Mouse (Mus musculus) thymus, adult 18-20 months (tissue): ENCODE data around the gene Frmd4a.
"Not testable (repeated sequence)": the region's sequence is repeated elsewhere in the genome, so short reads cannot be mapped to it uniquely, and the experiment has no call there.

ENCODE experiments used
- DNase-seq, 2 experiments: peaks; one replicate each; pipeline ENCODE4 v3.0.0; 2022; ENCODE audit warnings: mixed read lengths in 2 of 2

Frmd4a gene

DNA sequence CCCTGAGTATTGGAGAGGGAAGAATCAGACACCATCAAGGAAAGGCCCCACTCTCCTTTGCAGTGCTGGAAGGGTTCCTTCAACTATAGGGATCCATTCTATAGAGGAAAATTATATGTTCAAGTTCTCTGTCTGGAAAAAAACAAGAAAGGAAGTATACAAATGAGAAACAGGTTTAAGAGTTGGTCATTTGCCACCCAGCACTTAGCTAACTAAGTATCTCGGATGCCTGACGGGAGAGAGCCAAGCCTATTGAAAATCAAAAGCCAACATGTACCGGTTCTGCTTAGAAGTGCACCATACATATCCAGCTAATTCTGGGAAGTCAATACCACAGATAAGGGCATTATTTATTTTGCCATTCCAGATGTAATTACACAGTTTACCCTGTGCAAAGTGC lies 274.2 kb downstream of the Frmd4a start:
- no peak for DNase-seq

DNA sequence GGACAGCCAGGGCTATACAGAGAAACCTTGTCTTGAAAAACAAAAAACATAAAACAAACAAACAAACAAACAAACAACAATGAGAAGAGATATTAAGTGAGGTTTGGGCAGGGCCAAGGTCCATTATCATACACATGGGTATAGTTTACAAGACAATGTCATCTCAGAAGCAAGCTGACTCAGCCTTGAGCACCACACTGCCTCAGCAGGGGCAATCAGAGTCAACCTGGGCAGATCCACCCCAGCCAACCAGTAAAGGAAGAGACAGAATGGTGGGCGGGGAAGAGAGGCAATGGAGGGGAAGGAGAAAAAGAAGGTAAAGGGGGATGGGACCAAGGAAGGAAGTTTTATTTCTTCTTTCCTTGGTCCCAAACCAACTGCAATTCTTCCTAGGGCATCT lies 276.2 kb downstream of the Frmd4a start:
- no peak for DNase-seq

DNA sequence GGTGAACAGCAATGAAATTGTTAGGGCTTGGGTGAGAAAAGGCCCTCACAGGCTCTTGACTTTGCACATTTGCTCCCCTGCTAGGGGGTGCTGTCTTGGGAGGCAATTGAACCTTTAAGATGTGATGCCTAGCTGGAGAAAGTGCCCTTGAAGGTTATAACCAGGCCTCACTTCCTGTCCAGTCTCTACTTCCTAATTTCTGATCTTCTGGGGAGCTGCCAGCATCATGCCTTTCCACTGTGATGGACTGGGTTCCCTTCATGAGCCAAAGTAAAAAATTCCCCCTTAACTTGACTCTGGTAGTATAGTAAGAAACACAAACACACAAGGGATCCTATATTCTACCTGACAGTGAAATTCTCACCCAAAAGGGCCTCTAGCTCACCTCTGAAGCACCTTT lies 278.1 kb downstream of the Frmd4a start:
- DNase-seq, result no peak

DNA sequence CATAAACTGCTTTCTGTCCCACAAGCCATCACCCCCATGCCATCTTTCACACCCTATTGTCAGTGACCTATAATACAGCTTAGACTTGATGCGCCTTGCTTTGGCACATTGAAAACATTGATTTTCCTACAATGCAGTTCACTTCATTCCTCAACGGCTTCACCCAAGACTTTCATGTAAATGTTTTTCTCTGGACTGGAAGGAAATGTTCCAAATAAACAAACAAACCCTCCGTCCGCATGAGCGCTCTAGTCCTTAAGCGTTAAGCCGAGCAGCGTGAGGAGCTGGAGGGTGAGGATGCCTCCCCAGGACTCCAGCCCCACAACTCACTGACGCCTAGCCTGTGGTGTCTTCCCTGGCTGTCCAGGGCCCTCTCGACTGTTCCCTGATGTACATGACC lies 279.4 kb downstream of the Frmd4a start:
- no peak for DNase-seq

DNA sequence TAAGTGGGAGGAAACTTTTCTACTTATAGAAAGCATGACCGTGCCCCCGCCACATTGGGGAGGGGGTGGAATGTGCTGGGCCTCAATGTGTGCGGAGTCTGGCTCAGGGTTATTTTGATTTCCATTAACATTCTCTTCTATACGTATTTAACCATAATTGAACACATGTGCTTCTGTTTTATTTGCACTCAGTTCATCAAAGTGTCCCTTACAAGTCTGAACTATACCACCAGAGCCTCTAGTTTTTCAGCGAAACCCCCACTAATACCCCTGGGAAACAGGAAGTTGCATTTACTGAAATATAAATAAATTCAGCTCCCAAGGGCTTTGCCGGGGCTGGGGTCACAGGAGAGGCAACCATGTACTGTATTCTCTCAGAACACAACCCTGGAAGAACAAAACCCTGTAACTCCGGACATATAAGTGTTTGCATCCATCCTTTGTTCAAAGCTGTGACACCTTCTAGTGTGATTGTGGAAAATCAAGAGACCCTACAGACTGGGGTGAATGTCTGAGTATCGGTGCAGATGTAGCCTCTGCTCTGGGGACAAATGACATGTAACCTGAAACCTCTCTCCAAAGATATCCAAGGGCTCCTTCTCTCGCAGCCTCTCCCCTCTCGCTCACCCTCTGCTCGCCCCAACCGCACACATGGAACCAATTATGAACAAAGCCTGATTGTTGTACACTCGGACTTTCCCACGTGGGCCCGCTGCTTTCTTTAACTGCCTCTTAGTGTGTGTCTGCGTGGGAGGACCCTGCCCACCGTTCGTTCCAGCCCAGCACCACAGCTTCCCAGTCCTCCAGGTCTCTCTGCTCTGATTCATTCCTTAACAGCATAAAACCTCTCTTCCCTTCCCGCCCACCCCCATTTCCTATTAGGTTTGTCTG lies 281.1 kb downstream of the Frmd4a start:
- no peak for DNase-seq

DNA sequence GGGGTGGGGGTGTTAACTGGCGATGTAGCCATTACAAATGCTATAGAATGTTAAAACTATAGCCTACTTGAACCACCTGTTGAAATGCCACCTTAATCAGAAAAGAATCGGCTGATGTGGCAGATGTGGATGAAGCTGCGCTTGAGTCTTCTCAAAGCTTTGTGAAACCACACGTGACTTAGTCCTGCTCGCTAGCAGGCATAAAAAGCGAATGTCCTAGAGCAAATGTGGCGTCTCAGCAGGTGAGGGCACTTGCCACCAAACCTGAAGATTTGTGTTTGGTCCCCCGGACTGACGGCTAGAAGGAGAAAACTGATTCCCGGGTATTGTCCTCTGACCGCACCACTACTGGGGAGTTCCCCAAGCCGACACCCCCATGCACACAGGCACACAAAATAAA lies 282.1 kb downstream of the Frmd4a start:
- no peak for DNase-seq

DNA sequence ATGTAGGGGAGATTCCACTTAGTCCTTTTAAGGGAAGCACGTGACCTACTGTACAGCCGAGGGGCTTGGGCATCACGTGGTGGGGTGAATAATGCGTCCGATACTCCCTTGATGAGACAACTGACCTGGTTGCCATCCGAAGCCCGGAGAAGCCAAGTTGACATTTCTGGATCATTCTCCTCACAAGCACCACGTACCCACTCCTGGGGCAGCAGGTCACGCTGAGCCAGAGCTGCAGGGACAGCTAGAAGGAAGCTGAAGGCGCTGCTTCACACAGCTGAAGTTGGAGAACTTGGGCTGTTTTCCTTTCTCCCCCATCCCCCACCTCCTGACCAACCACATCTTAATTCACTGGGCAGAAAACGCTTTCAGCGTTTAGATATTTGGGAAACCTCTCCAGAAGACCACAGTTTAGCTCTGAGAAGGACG lies 282.9 kb downstream of the Frmd4a start:
- no peak for DNase-seq

DNA sequence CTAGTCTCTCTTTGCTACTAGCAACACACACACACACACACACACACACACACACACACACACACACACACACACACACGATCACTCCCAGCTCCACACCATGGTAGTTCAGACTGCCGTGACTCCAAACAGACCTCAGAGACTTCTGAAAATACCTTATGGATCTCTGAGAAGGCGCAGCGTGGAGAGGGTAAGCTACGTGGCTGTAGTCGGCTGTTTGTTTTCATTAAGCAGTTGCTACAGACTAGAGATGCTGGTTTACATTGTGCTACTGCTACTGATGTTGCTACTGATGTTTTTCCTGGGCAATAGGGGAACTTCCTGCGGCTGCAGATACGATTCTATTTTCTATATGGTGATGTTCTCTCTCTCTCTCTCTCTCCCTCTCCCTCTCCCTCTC lies 283.3 kb downstream of the Frmd4a start:
- no peak for DNase-seq

DNA sequence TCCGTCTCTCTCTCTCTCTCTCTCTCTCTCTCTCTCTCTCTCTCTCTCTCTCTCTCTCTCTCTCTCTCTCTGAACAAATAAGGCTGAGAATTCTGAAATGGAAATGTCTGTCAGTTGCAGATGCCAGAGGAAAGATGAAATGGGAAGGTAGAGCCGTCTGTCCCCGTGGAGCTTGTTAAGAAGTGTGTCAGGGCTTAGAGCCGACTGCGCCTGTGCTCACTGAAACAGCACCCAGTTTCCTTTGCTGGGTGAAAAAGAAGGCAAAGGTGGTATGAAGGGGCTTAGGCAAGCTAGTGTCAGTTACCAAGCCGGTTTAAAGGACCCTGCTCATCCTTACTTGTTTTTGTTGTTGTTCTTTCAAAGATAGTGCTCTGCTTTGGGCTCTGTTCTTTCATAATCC lies 283.7 kb downstream of the Frmd4a start:
- no peak for DNase-seq

DNA sequence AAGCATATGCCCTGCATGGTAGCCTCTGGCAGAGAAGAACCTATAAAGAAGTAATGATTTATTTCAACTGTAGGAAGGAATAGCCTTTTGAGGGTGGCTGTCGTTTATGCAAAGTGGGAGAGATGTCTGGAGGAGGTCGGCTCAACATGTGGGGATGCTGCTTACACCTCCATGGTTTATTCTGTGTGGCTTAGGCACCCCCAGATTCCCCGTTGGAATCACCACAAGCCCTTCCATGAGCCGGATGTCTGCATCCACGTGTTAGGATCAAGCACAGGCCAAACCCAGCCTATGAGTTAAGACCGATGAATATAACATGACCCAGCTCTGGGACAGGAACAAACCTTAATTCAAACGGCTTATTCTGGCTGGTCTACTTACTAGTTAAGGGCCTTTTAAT lies 284.2 kb downstream of the Frmd4a start:
- DNase-seq, result no peak

DNA sequence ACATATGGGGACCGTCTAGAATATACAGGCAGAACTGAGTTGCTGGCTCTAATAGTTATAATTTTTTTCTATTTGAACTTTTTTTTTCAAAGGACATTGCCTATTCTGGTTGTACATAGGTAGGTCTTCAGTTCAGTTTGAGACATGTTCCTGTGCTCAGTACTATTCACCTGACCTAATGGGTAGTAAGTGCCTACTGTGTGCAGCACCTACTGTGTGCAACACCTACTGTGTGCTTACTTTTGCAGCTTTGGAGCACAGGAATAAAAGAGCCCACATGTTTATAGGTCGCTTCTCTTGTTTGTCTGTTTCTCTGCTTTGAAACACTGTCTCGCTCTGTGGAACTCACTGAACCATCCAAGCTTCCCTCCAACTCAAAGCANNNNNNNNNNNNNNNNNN lies 284.6 kb downstream of the Frmd4a start:
- DNase-seq, result no peak

DNA sequence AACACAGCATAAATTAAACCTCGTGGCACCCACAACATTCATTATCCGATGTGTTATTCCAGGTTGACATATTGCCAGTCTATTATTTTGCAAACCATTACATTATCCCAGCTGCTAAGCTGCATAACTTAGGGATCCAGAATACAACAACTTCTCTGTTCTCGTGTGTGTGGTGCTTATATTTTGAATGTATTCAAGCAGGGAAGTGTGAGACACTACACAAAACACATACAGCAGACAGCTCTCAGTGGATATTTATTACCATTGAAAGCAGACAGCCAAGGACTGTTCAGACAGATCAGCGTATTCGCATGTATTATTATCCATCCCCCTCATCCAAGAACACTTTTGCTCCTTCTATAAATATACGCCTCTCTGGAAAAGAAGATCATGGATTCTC lies 289.6 kb downstream of the Frmd4a start:
- DNase-seq, result no peak

DNA sequence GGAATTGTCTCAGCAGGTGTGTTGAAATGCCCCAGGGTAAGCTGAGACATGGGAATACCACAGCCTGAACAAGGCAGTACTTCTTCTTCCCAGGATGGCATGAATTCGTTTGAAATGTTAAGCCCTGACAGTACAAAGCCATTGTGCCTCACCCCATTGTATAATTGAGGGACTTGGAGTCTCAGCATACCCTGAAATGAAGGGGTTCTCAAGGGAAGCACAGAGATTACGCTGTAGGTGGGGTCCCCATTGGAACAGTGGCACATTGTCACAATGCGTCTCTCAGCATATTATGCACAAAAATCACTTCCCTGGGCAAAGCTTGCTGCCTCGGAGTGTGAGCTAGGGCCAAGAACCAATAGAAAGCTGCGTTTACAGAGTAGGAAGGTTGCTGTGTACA lies 297.0 kb downstream of the Frmd4a start:
- DNase-seq, result no peak

DNA sequence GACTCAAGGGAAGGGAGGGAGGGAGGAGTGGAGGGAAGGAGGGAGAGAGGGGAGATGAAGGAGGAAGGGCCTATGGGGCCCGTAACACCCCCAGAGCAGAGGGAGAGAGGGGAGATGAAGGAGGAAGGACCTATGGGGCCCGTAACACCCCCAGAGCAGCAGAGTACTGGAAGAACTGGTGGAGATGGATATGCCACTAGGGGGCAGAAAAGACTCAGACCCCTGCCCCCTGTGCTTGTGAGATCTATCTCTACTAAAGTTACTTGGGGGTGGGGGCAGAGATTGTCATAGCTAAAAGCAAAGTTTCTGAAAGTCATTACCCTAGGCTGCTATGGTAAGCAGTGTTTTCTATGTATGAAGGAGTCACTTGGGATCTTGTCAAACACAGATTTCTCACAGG lies 299.1 kb downstream of the Frmd4a start:
- DNase-seq, result no peak

DNA sequence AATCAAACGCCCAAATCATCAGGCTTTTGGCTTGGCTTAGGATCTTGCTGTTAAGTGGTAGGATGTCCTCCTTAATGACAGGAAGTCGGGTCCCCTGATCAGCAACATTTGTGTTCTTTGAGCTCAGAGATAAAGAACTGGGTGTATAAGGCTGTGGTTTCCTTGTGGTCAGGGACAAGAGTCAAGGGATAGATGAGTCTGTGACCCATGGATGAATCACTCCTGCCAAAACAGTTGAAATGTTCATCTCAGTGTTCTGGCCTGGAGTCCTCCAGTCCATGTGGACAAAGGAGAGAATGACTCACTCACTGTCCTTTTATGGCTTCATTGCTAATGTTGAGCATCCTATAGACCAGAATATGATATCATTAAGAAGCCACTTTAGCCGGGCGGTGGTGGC lies 300.6 kb downstream of the Frmd4a start:
- no peak for DNase-seq

DNA sequence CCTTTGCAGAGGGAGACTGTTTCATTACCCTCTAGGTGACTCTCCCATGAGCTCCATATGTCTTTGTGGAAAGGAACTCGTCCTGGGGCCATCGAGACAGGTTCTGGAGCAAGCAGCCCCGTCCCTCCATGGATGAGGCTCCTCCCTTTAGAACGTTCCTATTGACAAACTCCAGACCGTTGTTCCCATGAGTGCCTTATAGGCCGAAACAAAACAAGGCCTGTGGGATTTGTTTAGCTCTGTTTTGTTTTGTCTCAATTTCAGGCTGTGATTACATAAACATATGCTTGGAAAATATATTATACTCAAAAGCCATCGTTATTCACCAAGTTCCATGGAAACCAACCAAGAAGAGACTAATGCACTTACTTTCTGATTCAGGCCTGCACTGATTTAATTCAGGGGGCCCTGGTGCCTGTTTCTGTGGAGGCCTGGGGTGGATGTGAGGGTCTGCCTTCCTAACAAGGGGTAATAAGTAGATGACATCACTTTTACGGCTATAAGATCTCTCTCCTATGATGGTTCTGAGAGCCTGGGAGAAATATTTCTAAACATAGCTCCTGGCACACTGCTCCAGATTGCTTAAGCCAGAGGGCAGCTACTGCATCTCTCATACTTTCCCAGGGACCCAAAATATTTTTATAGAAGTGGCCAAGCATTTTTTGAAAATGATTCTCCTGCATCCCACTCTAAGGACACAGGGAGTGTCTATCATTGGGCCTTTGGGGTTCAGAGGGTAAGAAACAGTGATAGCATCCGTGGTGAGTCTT lies 308.9 kb downstream of the Frmd4a start:
- no peak for DNase-seq

DNA sequence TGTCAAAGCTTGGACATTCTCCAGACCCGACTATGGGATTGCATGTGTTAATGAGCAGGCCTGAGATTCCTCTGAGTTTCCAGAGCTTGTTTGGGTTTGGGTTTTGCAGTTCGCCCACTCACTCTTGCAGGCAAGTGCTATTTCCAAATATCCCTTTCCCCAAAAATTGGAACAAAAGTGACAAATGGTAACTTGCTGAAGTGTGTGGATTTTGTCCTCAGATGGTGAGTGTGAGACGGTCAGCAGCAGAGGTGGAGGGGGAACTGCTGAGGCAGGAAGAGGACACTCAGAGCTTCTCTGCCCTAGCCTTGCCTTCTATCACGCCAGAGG lies 309.5 kb downstream of the Frmd4a start:
- DNase-seq, result no peak

DNA sequence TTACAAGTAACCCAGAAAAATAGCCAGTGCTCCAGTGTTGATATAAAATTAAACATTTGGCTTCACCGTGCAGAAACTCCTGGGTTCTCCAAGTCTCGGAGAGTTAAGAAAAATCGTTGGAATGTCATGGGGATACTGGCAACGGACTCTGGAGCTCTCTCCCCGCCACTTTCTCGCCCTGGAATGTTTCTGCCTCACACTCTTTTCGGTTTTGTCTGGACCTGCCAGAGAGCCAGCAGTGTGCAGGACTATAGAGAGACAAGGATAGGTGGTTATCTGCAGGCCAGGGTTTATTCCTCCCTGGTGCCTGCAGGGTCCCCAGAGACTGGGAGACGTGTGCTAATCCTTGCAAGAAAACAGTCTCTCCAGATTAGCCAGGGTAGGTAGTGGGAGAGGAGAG lies 314.9 kb downstream of the Frmd4a start:
- DNase-seq, result no peak

DNA sequence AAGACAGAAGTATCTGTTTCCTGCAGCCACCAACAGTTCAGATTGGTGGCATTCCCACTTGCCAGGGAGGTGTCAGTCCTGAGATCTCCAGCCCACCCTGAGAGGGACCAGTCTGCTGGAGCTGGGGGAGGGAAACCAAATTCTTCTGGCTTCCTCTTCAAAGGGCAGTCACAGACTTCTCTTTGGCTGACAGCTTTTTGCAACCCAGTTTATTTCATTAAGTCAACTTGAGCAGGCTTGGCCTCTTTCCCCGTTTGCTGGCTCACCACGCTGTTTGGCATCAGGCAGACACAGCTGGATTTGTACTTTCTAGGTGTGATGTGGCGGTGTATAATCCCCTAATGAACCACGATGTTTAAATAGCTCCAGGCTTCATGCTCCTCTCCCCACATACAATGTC lies 316.7 kb downstream of the Frmd4a start:
- DNase-seq, result no peak

DNA sequence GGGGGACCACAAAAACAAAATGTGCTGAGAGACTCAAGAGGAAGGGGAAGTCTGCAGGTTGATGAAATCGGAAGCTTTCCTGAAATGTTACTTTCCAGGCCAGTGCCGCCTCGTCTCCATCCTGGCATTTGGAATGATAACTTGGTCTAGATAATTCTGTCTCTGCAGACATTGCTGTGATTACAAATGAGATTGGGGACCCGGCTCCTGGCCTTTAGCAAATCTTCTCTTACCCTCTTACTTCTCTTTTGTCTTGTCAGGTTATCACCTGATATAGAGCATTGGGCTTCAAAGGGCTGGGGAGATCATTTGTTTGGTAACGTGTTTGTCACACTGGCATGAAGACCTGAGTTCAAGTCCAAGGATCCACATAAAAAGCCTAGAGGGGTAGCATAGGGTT lies 317.4 kb downstream of the Frmd4a start:
- no peak for DNase-seq

DNA sequence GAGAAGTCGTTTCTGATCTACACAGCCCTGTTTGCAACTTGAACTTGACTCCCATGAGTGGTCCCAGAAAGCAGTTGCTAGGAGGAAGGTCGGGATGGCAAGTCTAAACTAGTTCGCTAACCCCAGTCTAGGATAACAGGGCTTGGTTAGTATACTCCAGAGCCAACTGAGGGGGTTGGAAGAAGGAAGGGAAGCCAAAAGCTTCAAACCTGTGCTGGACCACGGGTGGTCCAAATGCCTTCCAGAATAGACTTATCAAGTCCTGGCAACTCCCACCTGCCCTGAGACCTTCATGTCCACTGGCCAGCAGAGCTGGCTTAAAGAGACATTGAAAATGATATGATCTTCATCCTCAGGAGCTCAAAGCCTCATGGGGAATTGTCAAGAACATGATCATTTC lies 318.4 kb downstream of the Frmd4a start:
- no peak for DNase-seq

DNA sequence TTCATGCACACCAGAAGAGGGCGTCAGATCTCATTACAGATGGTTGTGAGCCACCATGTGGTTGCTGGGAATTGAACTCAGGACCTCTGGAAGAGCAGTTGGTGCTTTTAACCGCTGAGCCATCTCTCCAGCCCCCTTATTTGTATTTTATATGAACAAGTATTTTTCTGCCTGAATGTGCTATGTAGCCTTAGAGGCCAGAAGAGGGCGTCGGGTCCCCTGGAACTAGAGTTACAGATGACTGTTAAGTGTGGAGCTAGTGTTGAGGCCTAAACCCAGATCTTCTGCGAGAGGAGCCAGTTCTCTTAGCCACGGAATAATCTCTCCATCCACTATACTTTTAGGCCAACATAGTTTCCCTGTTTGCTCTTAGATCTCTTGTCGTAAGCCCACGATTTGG lies 320.8 kb downstream of the Frmd4a start:
- not testable (repeated sequence) for DNase-seq

DNA sequence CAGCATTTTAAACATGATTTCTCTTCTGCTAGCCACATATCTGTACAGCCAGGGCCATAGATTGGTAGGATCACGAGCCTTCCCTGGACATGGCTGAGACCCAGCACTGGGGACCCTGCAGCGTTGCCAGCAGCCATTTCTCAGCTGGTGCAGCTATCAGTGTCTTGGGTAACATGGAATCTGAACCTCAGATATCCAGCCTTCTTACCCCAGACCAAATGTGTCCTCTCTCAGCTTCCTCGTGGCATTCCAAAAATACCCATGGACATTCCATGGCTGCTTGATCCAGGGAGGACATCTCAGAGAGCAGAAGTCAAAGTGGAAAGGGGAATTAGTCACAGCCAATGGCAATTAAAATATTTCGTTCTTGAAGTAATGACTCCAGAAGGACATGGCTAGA lies 321.6 kb downstream of the Frmd4a start:
- no peak for DNase-seq

DNA sequence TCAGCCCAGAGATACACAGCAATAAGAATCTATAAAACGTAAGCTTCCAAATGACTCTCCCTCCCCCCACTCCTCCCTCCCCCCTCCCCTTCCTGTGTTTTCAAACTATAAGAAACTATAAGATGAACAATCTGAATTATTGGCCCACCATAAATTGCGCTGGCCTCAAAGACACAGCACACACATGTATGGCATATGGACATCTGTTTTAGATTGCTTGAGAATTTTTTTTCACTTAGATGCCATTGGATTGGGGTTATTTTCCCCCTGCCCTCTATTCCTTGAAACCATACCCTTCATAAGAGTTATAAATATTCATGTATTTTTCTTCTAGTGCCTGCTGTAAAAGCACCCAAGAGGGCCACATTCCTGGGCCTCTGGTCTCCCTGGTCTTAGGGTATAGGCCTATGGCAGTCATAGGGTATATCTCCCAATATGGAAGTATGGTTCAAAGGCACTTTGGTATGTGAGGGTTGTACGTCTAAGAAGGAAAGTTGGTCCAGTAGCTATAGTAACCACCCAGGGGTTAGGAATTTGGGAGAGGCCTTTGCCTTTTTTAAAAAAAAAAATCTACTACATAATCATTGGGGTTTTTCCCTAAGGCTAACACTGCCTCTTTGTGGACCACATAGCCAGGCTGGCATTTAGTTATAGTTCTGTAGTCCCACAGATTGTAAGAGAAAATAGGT lies 322.2 kb downstream of the Frmd4a start:
- DNase-seq, result no peak
